Mouse (Mus musculus) lung, postnatal 36 days (tissue): Measurements from ENCODE around the gene Gm10778.
"Not testable (repeated sequence)": the region's sequence is repeated elsewhere in the genome, so short reads cannot be mapped to it uniquely, and the experiment has no call there.

Source experiments
- DNase-seq: peaks from one replicate; pipeline ENCODE4 v3.0.0; 2022; ENCODE audit warnings: mixed read lengths

Gm10778 gene

DNA sequence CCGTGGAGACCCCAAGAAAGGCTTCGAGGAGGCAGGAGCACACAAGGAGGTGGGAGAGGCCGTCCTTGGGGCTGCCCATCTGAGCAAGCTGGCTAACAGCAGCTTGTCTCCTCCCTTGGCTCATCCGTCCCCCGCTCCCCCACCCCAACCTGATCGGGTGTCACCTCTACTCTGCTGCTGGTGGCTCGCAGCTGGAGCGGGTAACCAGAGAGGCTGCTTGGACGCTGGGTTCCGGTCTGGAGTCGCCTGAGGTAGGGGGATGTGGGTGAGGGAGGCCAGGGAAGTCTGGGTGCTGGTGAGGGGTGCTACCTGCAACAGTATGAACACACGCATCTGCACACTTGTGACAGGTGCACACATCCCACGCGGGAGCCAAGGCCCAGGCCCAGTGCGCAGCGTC, 20.5 kb upstream of the Gm10778 start, which contains the start of gene Ankrd24:
Ankrd24 (plus strand) TSS at position 151 of the 400 bp plus-strand sequence.
- no peak for DNase-seq

DNA sequence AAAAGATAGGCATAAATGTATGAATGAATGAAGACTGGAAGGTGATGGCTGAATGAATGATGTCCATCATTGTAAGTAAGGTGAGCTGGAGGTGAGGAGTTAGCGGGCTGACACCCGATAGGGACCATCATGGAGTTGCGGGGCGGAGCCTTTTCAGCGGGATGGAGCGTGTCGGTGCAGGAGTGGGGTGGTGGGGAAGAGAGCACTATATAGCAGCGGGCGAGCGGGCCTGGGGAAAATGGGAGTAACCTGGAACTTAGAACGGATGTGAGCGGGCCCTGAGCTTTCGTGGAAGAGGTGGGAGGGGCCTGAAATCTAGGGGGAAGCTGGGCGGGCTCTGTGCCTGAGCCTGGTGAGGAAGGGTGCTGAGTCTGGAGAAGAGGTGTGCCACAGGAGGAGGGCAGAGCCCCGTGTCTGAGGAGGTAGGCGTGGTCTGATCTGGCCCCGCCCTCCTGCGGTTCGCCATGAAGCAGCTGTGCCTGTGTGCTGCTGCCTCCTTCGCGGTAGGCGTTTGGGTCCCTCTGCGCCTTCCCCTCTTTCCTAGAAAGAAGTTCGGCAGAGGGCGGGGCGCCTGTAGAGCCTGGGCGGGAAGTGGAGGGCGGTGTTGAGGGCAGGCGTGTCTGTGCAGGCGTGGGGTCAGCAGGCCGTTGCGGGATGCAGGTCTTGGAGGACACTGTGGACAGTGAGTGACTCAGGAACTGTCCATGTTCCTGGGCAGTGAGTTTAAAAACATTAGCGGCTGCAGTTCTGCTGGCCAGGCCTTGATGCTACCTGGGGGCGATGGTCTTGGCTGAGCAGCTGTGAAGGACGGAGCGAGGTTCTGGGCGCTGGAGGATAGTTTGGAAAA, 15.4 kb upstream of the Gm10778 start:
- DNase-seq = peak; percentile 92

DNA sequence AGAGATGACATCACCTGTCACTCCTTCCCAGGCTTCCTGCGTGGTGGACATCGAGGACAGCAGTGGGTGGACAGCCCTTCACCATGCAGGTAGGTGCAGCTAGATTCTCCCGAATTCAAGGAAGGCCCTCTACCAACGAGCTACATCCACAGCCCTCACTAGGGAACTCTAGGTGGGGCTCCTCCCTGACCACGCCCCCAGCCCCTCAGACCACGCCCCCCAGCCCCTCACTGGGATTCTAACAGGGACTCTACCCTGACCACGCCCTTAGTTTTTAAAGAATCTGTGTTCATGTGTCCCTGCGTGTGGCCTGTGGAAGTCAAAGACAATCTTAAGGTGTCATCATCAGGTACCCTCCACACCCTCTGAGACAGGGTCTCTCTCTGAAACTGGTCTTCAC, 12.5 kb upstream of the Gm10778 start:
- no peak for DNase-seq

DNA sequence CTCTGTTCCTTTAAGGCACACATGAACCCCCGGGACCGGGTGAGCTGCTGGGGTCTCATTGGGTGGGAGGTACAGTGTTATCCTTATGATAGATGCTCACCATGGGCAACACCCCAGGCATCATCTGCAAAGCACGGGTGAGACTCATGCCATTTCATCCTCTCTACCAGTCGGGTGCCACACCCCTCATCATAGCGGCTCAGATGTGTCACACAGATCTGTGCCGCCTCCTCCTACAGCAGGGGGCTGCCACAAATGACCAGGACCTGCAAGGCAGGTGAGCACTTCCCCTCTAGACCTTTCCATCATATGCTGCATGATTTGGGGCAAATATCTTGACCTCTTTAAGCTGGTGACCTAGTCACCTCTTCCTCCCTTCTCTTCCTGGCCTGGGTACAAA, 10.8 kb upstream of the Gm10778 start:
- DNase-seq = no peak

DNA sequence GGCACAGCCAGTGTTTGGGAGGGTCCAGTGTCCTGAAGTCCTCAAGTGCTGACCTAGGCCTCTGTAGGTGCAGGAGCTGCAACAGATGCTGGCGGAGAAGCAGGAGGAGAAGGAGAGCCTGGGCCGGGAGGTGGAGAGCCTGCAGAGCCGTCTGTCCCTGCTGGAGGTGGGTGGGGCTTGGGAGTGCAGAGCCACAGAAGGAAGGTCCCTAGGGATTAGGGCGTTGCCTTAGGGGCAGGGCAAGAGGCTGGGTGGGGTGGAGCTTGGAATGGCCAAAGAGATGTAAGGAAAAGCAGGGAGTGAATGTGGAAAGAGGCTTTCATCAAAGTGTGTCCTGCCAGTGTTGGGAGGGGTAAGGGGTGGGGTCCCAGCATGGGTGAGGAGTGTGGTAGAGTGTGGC, 8.0 kb upstream of the Gm10778 start:
- DNase-seq = not testable (repeated sequence)

DNA sequence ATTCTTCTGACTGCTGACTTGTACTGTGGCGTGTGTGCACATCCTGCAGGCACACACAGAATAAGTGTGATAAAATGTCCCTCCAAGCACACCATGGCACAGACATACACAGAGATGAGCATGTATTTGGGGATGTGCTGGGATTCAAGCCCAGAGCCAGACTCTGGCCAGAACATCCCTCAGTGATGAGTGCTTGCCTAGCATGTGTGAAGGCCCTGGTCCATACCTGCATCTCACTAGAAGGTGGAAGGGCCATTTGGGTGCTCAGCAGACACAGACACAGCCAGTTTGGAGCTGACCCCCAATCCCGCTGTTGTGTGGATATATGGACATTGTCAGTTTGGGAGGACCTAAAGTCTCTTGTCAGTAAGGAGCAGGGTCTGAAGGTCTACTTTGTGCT, 7.3 kb upstream of the Gm10778 start:
- no peak for DNase-seq

DNA sequence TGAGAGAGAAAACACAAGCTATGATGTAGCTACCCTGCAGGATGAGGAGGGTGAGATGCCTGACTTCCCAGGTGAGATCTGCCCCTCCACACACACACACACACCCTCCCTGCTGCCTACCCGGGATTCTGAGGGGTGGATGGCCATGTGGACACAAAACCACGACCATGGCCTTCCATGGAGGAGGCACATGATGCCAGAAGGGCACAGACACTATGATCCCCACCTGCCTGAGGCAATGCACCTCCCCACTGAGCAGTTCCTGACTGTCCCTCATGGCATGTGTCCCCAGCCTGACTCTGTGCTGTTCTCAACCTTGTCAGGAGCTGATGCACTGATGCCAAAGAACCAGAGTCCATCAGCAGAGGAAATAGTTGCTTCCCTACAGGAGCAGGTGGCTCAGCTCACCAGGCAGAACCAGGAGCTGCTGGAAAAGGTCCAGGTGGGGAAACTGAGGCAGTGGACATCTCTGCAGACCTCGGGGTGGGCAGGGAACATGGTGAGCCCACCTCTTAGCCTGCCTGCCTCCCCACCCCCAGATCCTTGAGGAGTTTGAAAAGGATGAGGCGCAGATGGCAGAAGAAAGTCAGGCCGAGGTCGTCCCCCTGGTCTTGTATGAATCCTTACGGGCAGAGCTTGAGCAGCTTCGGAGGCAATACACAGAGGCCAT, 6.7 kb upstream of the Gm10778 start:
- DNase-seq = no peak

DNA sequence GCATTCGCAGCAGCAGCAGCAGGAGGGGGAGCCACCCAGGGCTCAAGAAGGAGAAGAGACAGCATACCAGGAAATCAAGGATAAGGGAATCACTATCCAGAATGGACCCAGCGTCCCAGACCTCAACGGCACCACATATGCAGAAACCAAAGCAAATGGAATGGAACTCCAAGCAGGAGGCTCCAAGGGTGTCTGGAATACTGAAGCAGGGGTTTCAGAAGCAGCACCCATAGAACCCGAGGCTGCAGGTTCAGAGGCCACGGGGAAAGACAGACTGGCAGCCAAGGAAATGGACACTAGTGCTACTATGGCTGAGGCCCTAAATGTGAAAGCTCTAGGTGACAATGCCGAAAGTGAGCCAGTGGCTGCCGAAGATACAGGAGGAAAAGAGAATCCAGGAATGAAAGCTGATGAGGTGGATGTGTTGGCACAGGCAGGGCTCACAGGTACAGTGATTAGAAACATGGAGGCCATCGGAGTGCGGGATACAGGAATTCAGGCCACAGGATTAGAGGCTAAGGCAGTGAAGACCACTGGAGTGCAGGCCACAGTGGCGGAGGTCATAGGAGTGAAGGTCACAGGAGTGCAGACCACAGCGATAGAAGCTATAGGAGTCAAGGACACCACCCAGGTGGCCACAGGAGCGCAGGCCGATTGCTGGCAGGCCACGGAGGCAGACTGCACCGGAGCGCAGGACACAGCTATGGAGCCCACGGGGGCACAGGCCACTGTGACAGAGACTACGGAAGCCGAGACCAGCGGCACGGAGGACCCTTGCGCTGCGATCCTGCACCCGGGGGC, 6.0 kb upstream of the Gm10778 start:
- DNase-seq = no peak

DNA sequence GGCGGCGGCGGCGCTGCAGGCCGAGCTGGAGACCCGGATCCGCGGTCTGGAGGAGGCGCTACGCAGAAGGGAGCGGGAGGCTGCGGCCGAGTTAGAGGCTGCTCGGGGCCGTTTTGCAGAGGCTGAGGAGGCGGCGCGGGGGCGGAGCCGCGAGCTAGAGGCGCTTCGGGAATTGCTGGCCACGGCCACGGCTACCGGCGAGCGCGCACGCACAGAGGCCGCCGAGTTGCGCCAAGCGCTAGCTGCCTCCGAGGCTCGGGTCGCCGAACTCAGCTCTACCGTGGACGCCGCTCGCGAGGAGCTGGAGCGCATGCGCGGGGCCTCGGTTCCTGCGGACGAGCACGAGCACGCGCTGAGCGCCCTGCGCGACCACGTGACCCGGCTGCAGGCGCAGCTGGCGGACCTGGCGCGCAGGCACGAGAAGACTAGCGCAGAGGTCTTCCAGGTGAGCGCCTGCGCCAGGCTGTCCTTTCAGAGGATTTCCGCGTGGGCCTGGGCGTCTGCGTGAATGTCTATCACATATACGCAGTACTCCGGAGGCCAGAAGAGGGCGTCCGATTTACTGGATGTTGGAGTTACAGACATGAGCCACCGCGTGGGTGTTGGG, 5.3 kb upstream of the Gm10778 start:
- peak; percentile 96 for DNase-seq

DNA sequence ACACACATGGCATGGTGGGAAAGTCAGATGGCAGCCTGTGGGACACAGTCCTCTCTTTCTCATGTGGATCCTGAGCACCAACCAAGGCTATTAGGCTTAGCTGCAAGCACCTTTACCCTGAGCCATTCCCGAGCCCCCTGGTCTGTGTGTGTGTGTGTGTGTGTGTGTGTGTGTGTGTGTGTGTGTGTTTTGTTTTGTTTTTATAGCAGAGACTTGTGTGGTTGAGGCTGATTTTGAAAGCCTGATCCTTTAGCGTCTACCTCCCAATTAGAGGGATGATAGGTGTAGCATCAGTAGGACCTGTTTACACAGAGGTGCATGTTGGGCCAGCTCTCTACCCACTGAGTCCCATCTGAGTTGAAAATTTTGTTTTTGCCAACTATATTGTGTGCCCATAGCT, 4.7 kb upstream of the Gm10778 start:
- DNase-seq = no peak

DNA sequence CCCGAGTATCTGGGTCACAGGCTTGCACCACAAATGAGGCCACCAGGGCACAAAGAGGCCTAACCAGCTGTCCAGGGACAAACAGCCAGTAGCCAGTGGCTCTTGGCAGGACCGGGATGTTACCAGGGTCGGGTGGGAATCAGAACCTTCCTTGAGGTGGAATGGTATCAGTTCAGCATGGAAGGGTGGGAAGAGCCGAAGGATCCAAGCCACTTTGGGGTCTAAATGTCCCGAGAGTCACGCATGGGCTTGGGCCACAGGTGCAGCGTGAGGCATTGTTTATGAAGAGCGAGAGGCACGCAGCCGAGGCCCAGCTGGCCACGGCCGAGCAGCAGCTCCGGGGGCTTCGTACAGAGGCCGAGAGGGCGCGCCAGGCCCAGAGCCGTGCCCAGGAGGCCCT, 4.1 kb upstream of the Gm10778 start:
- DNase-seq = no peak

DNA sequence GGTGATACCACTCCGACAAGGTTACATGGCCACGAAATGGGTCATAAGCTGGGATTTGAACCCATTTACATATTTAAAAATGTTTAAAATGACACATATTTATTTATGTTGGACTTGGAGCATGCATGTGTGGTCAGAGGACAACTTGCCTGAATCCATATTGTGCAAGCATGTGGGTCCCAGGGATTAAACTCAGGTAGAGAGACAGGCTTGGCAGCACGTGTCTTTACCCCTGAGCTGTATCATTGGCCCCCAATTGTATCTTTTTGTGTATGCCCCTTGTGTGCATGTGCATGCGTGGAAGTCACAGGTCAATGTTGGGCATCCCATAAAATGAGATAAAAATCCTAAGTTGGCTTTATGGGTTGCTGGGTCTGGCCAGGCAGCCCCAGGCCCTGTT, 3.5 kb upstream of the Gm10778 start:
- no peak for DNase-seq

DNA sequence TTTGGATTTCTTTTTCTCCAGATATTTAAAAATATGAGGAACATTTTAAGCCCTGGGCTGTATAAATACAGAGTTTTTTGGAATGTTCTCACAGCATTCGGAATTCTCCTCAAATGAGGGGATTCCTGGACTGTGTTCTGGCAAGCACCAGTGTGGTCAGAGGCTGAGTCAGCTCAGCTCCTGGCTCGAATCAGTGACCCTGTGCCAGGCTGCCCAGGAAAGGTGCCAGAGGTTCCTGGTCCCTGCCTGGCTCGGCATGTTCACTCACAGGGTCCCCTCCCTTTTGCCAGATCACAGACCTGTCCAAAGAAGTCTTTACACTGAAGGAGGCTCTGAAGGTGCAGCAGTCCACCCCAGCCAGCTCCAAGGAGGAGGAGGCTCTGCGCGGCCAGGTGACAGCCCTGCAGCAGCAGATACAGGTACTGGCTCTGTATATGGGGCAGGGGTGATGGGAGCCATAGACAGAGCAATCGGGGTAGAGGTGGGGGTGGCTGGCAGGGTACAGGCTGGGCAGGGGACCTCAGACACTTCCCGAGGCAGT, 2.8 kb upstream of the Gm10778 start:
- DNase-seq = no peak

DNA sequence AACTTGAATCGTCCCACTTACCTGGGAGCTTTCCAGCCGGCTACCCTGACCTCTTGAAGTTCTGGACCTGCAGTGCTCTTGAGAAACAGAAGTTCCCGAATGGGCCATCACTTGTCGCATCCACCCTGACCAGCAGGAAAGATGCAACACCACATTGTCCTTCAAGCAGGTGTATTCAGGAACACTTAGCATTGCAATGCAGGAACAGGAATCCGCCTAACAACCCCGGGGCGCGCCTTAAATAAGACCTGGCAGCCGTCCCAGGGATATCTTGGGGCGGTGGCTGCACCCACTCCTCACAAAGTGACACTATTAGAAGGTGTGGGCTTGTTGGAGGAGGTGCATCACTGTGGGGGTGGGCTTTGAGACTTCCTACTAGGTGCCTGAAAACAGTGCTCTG, 6.3 kb downstream of the Gm10778 start:
- DNase-seq = no peak

DNA sequence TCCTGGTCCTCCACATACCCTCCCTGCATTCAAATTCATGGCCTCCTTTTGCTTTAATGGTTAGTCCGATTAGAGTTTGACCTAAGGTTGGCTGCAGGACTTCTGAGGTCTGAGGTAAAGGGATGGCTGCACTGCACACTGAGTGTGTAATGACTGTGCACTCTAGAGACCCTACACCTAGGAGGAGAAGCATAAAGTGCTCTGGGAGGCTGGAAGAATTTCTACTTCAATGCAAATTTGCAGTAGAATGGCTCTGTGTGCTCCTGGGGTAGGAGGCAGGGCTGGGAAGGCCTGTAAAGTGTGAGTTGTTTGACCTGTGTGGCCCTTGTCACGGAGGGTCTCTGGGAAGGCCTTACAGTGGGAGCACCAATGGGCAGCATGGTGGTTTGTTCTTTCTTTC, 7.3 kb downstream of the Gm10778 start:
- DNase-seq = no peak

DNA sequence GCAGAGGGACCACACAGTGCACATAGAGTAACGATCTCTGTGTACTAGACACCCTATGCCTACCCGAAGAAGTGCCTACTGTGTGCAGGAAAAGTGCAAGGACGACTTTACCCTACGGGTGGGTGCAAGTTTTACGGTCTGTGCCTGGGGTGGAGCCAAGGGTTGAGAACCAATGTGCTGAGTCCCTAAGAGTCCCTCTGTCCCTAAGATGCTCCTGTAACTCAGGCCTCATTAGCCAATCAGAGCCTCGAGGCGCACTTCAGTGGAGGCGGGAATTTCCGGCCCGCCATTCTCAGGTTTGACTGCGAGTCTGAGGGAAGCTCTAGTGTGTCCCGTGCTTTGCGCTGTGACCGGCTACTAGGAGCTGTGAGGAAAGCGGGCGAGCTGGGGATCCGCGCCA, 38.3 kb downstream of the Gm10778 start:
- DNase-seq = not testable (repeated sequence)

DNA sequence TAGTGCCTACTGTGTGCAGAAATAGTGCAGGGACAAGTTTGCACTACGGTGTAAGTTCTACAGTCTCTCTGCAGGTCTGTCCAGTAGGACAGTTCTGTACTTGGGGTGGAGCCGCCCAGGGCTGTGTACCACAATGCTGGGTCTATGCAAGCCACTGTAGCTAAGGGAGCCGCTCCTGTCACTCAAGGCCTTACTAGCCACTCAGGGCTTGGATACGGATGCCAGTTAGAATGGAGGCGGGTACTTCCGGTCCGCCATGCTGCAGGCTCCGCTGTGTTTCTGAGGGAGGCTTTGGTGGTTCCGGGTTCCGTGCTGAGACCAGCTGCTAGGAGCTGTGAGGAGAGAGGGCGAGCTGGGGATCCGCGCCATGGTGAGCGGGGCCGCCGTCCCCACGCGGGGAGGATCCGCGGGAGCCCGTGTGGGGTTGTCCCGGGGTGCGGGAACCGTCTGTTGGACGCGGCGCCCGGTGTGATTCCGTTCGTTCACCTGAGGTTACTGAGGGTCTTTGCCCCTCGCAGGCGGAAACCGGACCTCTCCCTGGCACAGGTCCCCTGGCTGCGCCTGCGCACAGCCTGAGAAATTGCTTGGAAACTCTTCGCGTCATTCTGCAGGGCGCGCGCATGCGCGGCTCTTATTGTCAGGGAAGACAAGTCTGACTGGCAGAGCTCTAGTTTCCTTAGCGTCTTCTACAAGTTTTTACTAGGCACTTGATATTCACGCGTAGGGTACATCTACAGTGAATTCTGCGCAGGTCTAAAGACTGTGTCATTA, 55.9 kb downstream of the Gm10778 start, which contains the start of gene Zfp433:
Zfp433 (plus strand) TSS at position 295 of the 771 bp plus-strand sequence.
- DNase-seq = not testable (repeated sequence)
